Mouse (Mus musculus) pancreas, adult 10 weeks (tissue): ENCODE results near the gene Wscd1. TPM values are rescaled to one million over a fixed set of nuclear protein-coding genes. Genes with fewer than 3 reads are reported as not detected.

ENCODE experiments used
- polyA plus RNA-seq: library from polyadenylated mRNA; stranded (reverse); fragments of 350-450 nt; fragmentation: Illumina TruSeq; extraction: RNeasy Lipid Tissue Mini Kit (QIAGEN cat#74804); gene quantifications from one replicate; pipeline ENCODE4 v1.2.3, GENCODE M21; 2015; ENCODE audit warnings: low read depth, low replicate concordance; ENCODE audit not compliant: insufficient read depth

Gene Wscd1
- polyA plus RNA-seq, result 1.4 TPM

GRCm38 (mm10) chr11:71749671-71750070 lies at the start of gene Wscd1:
Wscd1 (plus strand) TSS chr11:71749920.

